Mouse (Mus musculus) lung, postnatal 4 days (tissue): ENCODE measurements around the gene Ptprd.

ENCODE experiments used
- DNase-seq, 2 experiments: peaks; one replicate each; pipeline ENCODE4 v3.0.0; 2021

The Ptprd gene

GRCm38 (mm10) chr4:76566006-76566405 is 1645.8 kb downstream of the Ptprd start:
- DNase-seq = peak in 1 of 2 experiments; percentile 4

DNA sequence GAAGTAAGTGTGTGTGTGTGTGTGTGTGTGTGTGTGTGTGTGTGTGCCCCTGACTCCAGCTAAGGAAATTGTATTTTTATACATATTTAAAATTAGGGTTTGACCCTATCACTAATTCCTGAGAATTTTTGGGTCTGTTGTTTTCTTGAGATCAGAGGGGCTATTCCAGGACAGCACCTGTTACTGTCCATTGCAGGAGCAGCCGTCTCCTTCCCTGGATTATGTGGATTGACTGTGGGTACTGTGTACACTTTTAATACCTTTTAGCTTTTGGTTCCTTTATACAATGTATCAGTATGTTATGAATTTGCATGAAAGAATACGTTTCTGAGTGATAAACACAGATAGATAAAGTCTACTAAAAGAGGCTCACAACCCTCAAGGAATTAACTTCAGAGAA is 1670.0 kb downstream of the Ptprd start:
- DNase-seq = no peak

GRCm38 (mm10) chr4:76532926-76533325 is 1678.8 kb downstream of the Ptprd start:
- DNase-seq = peak in 1 of 2 experiments; percentile 22

- no peak for DNase-seq
Measured at GRCm38 (mm10) chr4:76525281-76525680, 1686.5 kb downstream of the Ptprd start.

GRCm38 (mm10) chr4:76503279-76503601 is 1708.5 kb downstream of the Ptprd start:
- DNase-seq = no peak

- DNase-seq = no peak
Measured at GRCm38 (mm10) chr4:76502575-76503278, 1709.0 kb downstream of the Ptprd start.

GRCm38 (mm10) chr4:76485848-76486247 is 1725.9 kb downstream of the Ptprd start:
- DNase-seq = no peak

GRCm38 (mm10) chr4:76468366-76469100 is 1743.2 kb downstream of the Ptprd start:
- no peak for DNase-seq

DNA sequence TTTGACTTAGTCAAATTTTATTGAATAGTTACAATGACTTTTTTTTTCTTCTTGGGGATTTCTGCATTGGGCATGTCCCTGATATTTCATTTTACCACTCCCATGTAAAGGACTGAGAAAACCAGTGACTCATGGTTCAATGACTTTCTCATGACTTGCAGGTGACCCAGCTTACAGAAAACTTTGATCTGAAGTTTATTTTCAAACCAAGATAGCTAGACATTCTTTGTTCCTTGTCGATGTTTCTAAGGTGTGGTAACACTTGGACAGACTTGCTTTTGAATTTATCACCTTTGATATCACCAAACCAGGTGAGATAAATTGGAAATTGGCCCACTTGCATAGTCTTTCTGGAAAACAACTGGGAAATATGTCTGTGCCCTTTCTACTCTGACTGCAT is 1747.1 kb downstream of the Ptprd start:
- no peak for DNase-seq

DNA sequence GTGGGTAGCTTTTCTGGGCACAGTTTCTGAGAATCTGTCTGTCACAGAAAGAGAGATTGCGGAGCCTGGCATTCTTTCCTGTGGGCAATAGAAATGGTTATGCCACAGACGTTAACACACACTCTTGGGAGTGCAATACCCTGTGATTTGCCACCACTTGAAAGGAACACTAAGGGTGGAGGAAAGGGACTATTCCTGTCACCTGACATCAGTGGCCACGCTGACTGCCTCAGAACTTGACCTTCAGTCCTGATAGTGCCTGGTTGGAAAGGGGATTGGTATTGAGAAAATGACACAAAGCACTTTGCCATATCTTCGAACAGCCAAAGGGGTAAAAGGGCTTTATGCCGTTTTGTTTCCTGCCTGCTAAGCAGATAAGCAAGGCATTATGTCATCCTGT is 1750.4 kb downstream of the Ptprd start:
- DNase-seq = no peak

DNA sequence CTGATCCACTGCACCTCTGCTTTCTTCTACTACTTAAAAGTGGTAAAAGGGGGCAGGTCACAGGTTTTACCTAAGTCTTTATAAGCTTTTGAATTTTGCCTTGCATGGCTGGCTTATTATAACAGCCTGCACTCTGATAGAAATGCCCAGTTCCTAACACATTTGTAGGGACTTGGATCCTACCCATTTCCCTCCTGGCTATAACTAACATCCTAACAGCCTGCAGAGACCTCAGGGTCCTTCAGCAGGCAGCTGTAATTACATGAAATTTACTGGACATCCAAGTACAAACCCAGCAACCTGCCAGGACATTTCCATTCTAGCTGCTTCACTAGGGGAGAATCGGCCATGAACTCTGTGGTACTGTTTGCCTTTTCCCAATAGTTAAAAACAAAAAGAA is 1751.2 kb downstream of the Ptprd start:
- DNase-seq = no peak

DNA sequence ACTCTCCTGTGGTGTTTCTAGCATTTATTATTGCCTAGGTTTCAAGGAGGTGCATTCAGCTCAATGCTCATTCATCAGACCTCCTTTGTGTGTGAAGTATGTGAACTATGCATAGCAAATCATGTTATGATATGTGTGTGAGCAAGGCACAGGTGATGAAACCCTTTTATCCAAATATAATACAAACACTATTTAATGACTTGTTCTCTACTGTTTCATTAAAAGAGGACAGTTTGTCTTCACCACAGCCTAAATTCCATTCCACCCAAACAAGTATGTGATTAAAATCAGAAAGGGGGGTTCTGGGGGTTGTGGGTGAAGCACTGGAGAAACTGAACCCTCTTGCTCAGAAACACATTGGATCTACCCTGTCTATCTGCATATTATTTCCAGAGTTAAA is 1752.1 kb downstream of the Ptprd start:
- DNase-seq = no peak

- no peak for DNase-seq
Measured at GRCm38 (mm10) chr4:76452286-76452685, 1759.5 kb downstream of the Ptprd start.

- DNase-seq = no peak
Measured at GRCm38 (mm10) chr4:76451019-76451552, 1760.7 kb downstream of the Ptprd start.

- DNase-seq = peak; percentile 53 to 71
Measured at GRCm38 (mm10) chr4:76450351-76451018, 1761.3 kb downstream of the Ptprd start.

- DNase-seq = peak; percentile 72 to 85
Measured at GRCm38 (mm10) chr4:76449466-76450350, 1762.1 kb downstream of the Ptprd start.

GRCm38 (mm10) chr4:76448678-76449465 is 1762.9 kb downstream of the Ptprd start:
- DNase-seq = no peak

DNA sequence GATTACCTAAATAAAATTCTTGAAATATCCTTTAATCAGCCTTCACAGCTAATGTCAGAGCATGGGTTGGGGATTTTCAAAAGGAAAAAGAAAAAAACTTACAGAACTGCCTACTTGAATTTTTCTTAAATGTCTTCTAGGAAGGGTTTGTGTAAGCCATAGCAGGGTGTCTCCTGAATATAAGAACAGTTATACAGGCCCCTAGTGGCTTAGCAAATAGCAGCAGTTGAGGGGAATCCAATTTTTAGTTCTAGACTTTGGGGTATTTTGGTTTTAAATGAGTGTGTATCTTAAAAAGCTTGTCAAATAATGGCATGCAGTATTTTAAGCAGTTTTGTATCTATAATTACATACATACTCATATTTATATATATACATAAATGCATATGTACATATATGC is 1764.4 kb downstream of the Ptprd start:
- no peak for DNase-seq

GRCm38 (mm10) chr4:76444778-76445177 is 1767.0 kb downstream of the Ptprd start:
- no peak for DNase-seq

- no peak for DNase-seq
Measured at GRCm38 (mm10) chr4:76443553-76443952, 1768.2 kb downstream of the Ptprd start.

DNA sequence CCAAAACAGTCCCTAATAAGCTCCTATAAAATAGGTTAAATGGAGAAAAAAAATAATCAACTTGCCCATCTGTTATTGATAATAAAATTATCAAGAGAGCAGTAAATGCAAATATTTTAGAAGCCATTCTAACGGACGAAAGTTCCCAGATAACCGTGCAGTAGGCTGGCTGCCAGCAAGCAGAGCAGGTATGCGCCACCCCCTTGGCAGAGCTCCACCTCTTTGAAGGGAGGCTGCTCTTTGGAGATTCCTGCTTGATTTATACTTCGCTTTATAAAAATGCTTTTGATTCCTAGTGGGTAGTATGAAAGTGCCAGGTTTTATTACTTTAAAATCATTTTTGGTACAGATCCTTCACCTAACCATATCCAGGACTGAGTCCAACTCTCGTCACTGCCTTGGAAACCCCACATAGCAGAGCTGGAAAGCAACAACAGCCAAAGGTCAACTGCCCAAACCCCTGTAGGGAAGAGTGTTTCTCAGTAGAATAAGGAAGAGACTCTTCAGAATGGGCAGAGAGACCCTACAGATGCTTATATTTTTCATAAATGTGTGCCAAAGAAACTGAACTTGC is 1770.9 kb downstream of the Ptprd start:
- peak in 1 of 2 experiments; percentile 38 for DNase-seq
